Mouse (Mus musculus): ENCODE data around the gene Sec31a. TPM values are rescaled to one million over a fixed set of nuclear protein-coding genes. Genes with fewer than 3 reads are reported as not detected.
A peak's percentile ranks its signal among the peaks of the same experiment; 100 is the strongest.

The Sec31a gene
- total and polyA plus RNA-seq, 3 experiments, result 101 to 201 (median 111) TPM

GRCm38 (mm10) chr5:100352986-100353848 lies 62.8 kb downstream of the Sec31a start:
- peak overlapping the region; percentile 2; the same call in 1 of the 2 replicates for H3K4me3 ChIP-seq
- H3K27ac ChIP-seq, result no peak overlapping the region
- no peak for TF ChIP-seq POLR2A (IDR thresholded peaks at IDR 0.05; ENCODE audit: insufficient read depth, low read depth, low read length)
- TF ChIP-seq EP300 (IDR thresholded peaks at IDR 0.05; ENCODE audit: insufficient read depth, low read depth, low read length), result no peak
- no peak for TF ChIP-seq CTCF (IDR thresholded peaks at IDR 0.05)

DNA sequence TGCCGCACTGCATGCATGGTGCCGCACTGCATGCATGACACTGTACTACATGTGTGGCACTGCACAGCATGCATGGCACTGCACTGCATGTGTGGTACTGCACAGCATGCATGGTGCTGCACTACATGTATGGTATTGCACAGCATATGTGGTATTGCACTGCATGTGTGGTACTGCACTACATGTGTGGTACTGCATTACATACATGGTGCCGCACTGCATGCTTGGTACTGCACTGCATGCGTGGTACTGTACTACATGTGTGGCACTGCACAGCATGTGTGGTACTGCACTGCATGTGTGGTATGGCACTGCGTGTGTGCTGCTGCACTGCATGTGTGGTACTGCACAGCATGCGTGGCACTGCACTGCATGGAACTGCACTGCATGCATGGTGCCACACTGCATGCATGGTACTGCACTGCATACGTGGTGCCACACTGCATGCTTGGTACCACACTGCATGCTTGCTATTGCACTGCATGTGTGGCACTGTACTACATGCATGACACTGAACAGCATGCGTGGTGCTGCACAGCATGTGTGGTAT lies 65.1 kb downstream of the Sec31a start:
- no peak overlapping the region for H3K4me3 ChIP-seq
- TF ChIP-seq EP300 (IDR thresholded peaks at IDR 0.05; ENCODE audit: insufficient read depth, low read depth, low read length) (no peak), CTCF (IDR thresholded peaks at IDR 0.05) (no peak), POLR2A (IDR thresholded peaks at IDR 0.05; ENCODE audit: insufficient read depth, low read depth, low read length) (no peak)
- WGBS, result 96% methylated on average over 8 of the region's 8 CpGs
- no peaks in the 10 kb centered on the region for H3K27me3 ChIP-seq (ENCODE audit: control insufficient read depth, insufficient read depth, low read length)
- no peaks in the 10 kb centered on the region for H3K36me3 ChIP-seq (ENCODE audit: control insufficient read depth, insufficient read depth, low read length)
- no peak overlapping the region for H3K27ac ChIP-seq
- intact Hi-C loops (cut with DNase I), result no loop called here
- no peaks in the 10 kb centered on the region for H3K79me2 ChIP-seq (replicated peaks; ENCODE audit: control insufficient read depth, insufficient read depth, low read length)
- no peak overlapping the region for H3K9ac ChIP-seq (ENCODE audit: low read depth, low read length)
- H3K4me1 ChIP-seq (ENCODE audit: control insufficient read depth, insufficient read depth, low read length), result no peaks in the 10 kb centered on the region
- no peak for DNase-seq

More at GRCm38 (mm10) chr5:100352986-100353848, 62.8 kb downstream of the Sec31a start:
- DNase-seq, result no peak
- Histone ChIP-seq H3K27me3 (ENCODE audit: control insufficient read depth, insufficient read depth, low read length) (no peaks in the 10 kb centered on the region), H3K4me1 (ENCODE audit: control insufficient read depth, insufficient read depth, low read length) (no peaks in the 10 kb centered on the region), H3K9ac (ENCODE audit: low read depth, low read length) (no peak overlapping the region), H3K79me2 (replicated peaks; ENCODE audit: control insufficient read depth, insufficient read depth, low read length) (no peaks in the 10 kb centered on the region), H3K36me3 (ENCODE audit: control insufficient read depth, insufficient read depth, low read length) (no peaks in the 10 kb centered on the region)
- intact Hi-C loops (cut with DNase I), result no loop called here
- WGBS, result 34% methylated on average over 10 of the region's 10 CpGs

DNA sequence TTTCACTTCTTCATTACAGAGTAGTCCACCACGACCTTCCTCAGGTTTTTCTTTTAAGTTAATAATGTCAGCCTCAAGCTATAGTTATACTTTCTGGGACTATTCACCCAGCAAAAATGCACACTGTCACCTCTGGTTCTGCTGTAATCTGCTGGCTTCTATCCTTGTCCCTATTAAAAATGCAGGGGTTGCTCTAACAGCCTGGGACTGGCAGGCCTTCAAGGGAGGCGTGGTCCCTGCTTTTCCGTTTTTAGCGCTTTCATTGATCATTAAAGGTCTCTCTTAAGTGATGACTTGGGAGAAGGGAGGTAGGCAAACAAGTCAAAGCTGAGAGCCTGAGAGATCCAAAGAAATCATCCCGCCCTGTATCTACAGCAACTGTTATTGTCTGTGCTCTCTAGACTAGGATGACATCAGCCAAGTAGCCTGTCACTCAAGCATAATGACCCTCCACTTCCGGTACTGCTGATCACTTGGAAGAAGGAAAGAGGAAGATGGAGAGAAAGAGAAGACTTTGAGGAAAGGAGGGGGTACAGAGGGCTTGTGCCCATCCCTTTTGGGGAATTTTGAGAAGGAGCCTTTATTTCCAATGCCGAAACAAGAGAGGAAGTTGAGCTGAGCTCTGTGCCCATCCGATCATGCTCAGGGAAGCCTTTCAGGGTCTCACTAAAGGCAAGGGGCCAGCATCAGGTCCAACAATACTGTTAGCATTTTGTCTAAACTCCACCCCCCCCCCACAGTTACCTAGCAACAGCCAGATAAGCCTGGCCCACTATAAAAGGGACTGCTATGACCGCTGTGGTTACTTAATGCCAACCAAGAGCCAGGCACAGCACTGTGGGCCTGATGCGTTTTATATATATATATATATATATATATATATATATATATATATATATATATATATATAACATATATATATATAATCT lies 66.5 kb downstream of the Sec31a start:
- H3K27me3 ChIP-seq (ENCODE audit: control insufficient read depth, insufficient read depth, low read length), result no peaks in the 10 kb centered on the region
- H3K36me3 ChIP-seq (ENCODE audit: control insufficient read depth, insufficient read depth, low read length), result no peaks in the 10 kb centered on the region
- DNase-seq, result no peak
- no peaks in the 10 kb centered on the region for H3K4me1 ChIP-seq (ENCODE audit: control insufficient read depth, insufficient read depth, low read length)
- intact Hi-C loops (cut with DNase I), result no loop called here
- H3K27ac ChIP-seq, result no peak overlapping the region
- 61% methylated on average over 10 of the region's 10 CpGs for WGBS
- TF ChIP-seq POLR2A (IDR thresholded peaks at IDR 0.05; ENCODE audit: insufficient read depth, low read depth, low read length), result no peak
- H3K79me2 ChIP-seq (replicated peaks; ENCODE audit: control insufficient read depth, insufficient read depth, low read length), result no peaks in the 10 kb centered on the region
- no peak overlapping the region for H3K4me3 ChIP-seq
- H3K9ac ChIP-seq (ENCODE audit: low read depth, low read length), result no peak overlapping the region

- WGBS, result 97% methylated on average over 1 of the region's 1 CpGs
- intact Hi-C loops (cut with DNase I), result no loop called here
- Histone ChIP-seq H3K27me3 (ENCODE audit: control insufficient read depth, insufficient read depth, low read length) (no peaks in the 10 kb centered on the region), H3K9ac (ENCODE audit: low read depth, low read length) (no peak overlapping the region), H3K27ac (no peak overlapping the region), H3K4me3 (no peak overlapping the region), H3K36me3 (ENCODE audit: control insufficient read depth, insufficient read depth, low read length) (no peaks in the 10 kb centered on the region), H3K4me1 (ENCODE audit: control insufficient read depth, insufficient read depth, low read length) (no peaks in the 10 kb centered on the region), H3K79me2 (replicated peaks; ENCODE audit: control insufficient read depth, insufficient read depth, low read length) (no peaks in the 10 kb centered on the region)
- TF ChIP-seq EP300 (IDR thresholded peaks at IDR 0.05; ENCODE audit: insufficient read depth, low read depth, low read length) (no peak), POLR2A (IDR thresholded peaks at IDR 0.05; ENCODE audit: insufficient read depth, low read depth, low read length) (no peak), CTCF (IDR thresholded peaks at IDR 0.05) (peak; percentile 57)
- no peak for DNase-seq
Measured at GRCm38 (mm10) chr5:100345118-100345517, 70.9 kb downstream of the Sec31a start.

DNA sequence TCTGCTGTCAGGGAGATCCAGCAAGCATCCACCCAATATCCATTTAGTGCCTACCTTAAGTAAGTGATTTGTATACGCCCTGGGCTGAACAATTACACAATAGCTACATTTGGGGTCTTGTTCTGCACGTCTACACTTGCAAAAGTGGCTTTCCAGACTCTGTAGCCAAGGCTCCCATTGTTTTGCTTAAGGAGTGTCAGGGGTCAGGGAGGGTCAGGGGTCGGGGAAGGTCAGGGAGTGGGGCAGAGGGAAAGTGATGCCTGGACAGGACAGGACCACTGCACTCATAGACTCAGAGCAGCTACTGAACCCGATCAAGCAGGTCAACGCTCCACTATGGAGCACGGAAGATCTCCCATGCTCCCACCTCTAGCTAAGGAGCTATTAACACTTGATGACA lies 72.9 kb downstream of the Sec31a start:
- Histone ChIP-seq H3K36me3 (ENCODE audit: control insufficient read depth, insufficient read depth, low read length) (no peaks in the 10 kb centered on the region), H3K27me3 (ENCODE audit: control insufficient read depth, insufficient read depth, low read length) (no peaks in the 10 kb centered on the region), H3K4me1 (ENCODE audit: control insufficient read depth, insufficient read depth, low read length) (no peaks in the 10 kb centered on the region), H3K27ac (no peak overlapping the region), H3K79me2 (replicated peaks; ENCODE audit: control insufficient read depth, insufficient read depth, low read length) (no peaks in the 10 kb centered on the region), H3K4me3 (no peak overlapping the region), H3K9ac (ENCODE audit: low read depth, low read length) (no peak overlapping the region)
- no peak for TF ChIP-seq POLR2A (IDR thresholded peaks at IDR 0.05; ENCODE audit: insufficient read depth, low read depth, low read length)
- no peak for TF ChIP-seq EP300 (IDR thresholded peaks at IDR 0.05; ENCODE audit: insufficient read depth, low read depth, low read length)
- no peak for TF ChIP-seq CTCF (IDR thresholded peaks at IDR 0.05)
- WGBS, result 74% methylated on average over 6 of the region's 6 CpGs
- intact Hi-C loops (cut with DNase I), result no loop called here
- DNase-seq, result no peak

Measured in heart, adult 2 months (tissue).